8 mouse cellular contexts compared by ENCODE assay signal in the genomic region with DNA sequence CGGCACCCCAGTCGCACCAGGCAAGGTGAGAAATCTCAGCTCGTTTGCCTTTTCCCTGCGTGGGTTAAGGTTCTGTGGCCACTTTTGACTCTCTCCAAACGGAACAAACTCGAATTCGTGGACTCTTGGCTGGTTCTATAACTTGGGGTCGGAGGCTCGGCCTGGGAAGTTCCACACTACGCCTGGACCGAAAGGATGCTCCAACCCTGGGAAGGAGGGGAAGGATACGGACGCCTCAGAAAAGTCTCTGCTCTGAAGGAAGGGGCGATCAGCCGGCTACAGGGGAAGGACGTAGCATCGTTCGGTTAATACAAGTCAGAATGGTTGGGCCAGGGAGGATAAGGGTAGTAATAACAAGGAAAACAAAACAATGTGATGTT. TPM values are rescaled to one million over a fixed set of nuclear protein-coding genes. Genes with fewer than 3 reads are reported as not detected.
DNase-seq lines count a peak whose midpoint lies in the region; ATAC-seq lines count a peak whose summit lies in the region.

No protein-coding gene starts in this region.

- peak overlapping the region; percentile 59 for H3K9ac ChIP-seq in neural tube, embryonic 11.5 days (ENCODE audit: low read length)
- H3K9ac ChIP-seq in limb, embryonic 15.5 days = peak overlapping the region; percentile 72
- peak overlapping the region; percentile 63 for H3K9ac ChIP-seq in stomach, embryonic 14.5 days (replicated peaks; ENCODE audit: low read depth, low read length)

- H3K27ac ChIP-seq in neural tube, embryonic 11.5 days (ENCODE audit: low read depth, low read length) = peak overlapping the region; percentile 54
- H3K27ac ChIP-seq in forebrain, embryonic 10.5 days = peak overlapping the region; percentile 91
- H3K27ac ChIP-seq in limb, embryonic 15.5 days = peak overlapping the region; percentile 84
- H3K27ac ChIP-seq in stomach, embryonic 14.5 days (ENCODE audit: low read length) = peak overlapping the region; percentile 73; the same call in 1 of the 2 replicates

- peak; percentile 79 for ATAC-seq in neural tube, embryonic 11.5 days (ENCODE audit: insufficient read depth, low FRiP score, low TSS enrichment)
- peak; percentile 69 for ATAC-seq in limb, embryonic 15.5 days (ENCODE audit: insufficient number of reproducible peaks, low FRiP score, low TSS enrichment, low read depth)
- ATAC-seq in stomach, embryonic 14.5 days (ENCODE audit: insufficient number of reproducible peaks, insufficient read depth, low FRiP score, low read depth) = peak; percentile 62

- H3K4me3 ChIP-seq in neural tube, embryonic 11.5 days (ENCODE audit: low read depth, low read length) = peak overlapping the region; percentile 60
- H3K4me3 ChIP-seq in forebrain, embryonic 10.5 days = peak overlapping the region; percentile 75
- peak overlapping the region; percentile 70 for H3K4me3 ChIP-seq in limb, embryonic 15.5 days
- peak overlapping the region; percentile 68 for H3K4me3 ChIP-seq in stomach, embryonic 14.5 days (ENCODE audit: low read depth, low read length)

- H3K4me1 ChIP-seq in neural tube, embryonic 11.5 days (ENCODE audit: control insufficient read depth, insufficient read depth, low read length) = no peaks in the 10 kb centered on the region; the same call in 1 of the 2 replicates
- H3K4me1 ChIP-seq in forebrain, embryonic 10.5 days = peaks cover 20% of the 10 kb centered on the region
- H3K4me1 ChIP-seq in limb, embryonic 15.5 days = peaks cover 4% of the 10 kb centered on the region; the same call in 1 of the 2 replicates
- H3K4me1 ChIP-seq in stomach, embryonic 14.5 days (ENCODE audit: control insufficient read depth, insufficient read depth, low read length) = peaks cover 3% of the 10 kb centered on the region; the same call in 1 of the 2 replicates

- WGBS in neural tube, embryonic 11.5 days = 0% methylated on average over 18 of the region's 18 CpGs
- WGBS in forebrain, embryonic 10.5 days = 1% methylated on average over 18 of the region's 18 CpGs
- WGBS in limb, embryonic 15.5 days = 0% methylated on average over 18 of the region's 18 CpGs
- under 1% methylated on average over 18 of the region's 18 CpGs for WGBS in stomach, embryonic 14.5 days

- no peaks in the 10 kb centered on the region for H3K27me3 ChIP-seq in neural tube, embryonic 11.5 days (ENCODE audit: control insufficient read depth, insufficient read depth, low read length)
- no peaks in the 10 kb centered on the region for H3K27me3 ChIP-seq in forebrain, embryonic 10.5 days (ENCODE audit: poor library complexity, severe bottlenecking)
- H3K27me3 ChIP-seq in limb, embryonic 15.5 days = no peaks in the 10 kb centered on the region
- H3K27me3 ChIP-seq in stomach, embryonic 14.5 days (ENCODE audit: control insufficient read depth, insufficient read depth, low read length) = no peaks in the 10 kb centered on the region

- no peaks in the 10 kb centered on the region for H3K9me3 ChIP-seq in neural tube, embryonic 11.5 days (ENCODE audit: control insufficient read depth, low read length)
- H3K9me3 ChIP-seq in forebrain, embryonic 10.5 days = no peaks in the 10 kb centered on the region
- no peaks in the 10 kb centered on the region for H3K9me3 ChIP-seq in limb, embryonic 15.5 days
- no peaks in the 10 kb centered on the region for H3K9me3 ChIP-seq in stomach, embryonic 14.5 days (ENCODE audit: control insufficient read depth, low read depth, low read length)

- no peaks in the 10 kb centered on the region for H3K36me3 ChIP-seq in neural tube, embryonic 11.5 days (ENCODE audit: control insufficient read depth, insufficient read depth, low read length)
- peaks cover 3% of the 10 kb centered on the region for H3K36me3 ChIP-seq in forebrain, embryonic 10.5 days (replicated peaks)
- H3K36me3 ChIP-seq in limb, embryonic 15.5 days = no peaks in the 10 kb centered on the region
- no peaks in the 10 kb centered on the region for H3K36me3 ChIP-seq in stomach, embryonic 14.5 days (ENCODE audit: control insufficient read depth, insufficient read depth, low read length)

- no peak for DNase-seq in neural tube, embryonic 11.5 days (ENCODE audit: low spot score)
- DNase-seq in neural tube, embryonic 10.5 days (ENCODE audit: extremely low spot score, low spot score) = no peak
- no peak for DNase-seq in forebrain, embryonic 10.5 days (ENCODE audit: extremely low spot score, low spot score)
- DNase-seq in layer of hippocampus, adult 11-12 months (ENCODE audit: low spot score) = no peak
- no peak for DNase-seq in spleen, adult 18-20 months
- no peak for DNase-seq in adrenal gland, postnatal 25 days

- H3K4me2 ChIP-seq in neural tube, embryonic 11.5 days (ENCODE audit: low read depth) = peak overlapping the region; percentile 60
- H3K4me2 ChIP-seq in limb, embryonic 15.5 days = peak overlapping the region; percentile 59
- peak overlapping the region; percentile 68 for H3K4me2 ChIP-seq in stomach, embryonic 14.5 days (replicated peaks; ENCODE audit: low read depth, low read length)

RNA-seq across cellular contexts. Expression of a gene that starts 0.3 kb away (rescaled TPM):
- polyA plus RNA-seq in neural tube, embryonic 11.5 days (2014; fragmentation: Nextera tagmentation; extraction: Ambion mirVana) = 57.2 and 58.2 TPM in 2 replicates
- polyA plus RNA-seq in forebrain, embryonic 10.5 days (2016; fragmentation: Nextera tagmentation; extraction: Ambion mirVana) = 60.1 and 70.1 TPM in 2 replicates
- 27.2 and 30.4 TPM in 2 replicates for polyA plus RNA-seq in limb, embryonic 15.5 days (2015; fragmentation: Nextera tagmentation; extraction: Ambion mirVana)
- 35.7 and 38.6 TPM in 2 replicates for polyA plus RNA-seq in stomach, embryonic 14.5 days (2014; fragmentation: Nextera tagmentation; extraction: Ambion mirVana)
- total RNA-seq in adrenal gland, postnatal 25 days (2021) = 17.0 and 17.7 TPM in 2 replicates

RNA-seq across cellular contexts. Expression of a gene that starts 11.6 kb away (rescaled TPM):
- 97.4 and 99.0 TPM in 2 replicates for polyA plus RNA-seq in neural tube, embryonic 11.5 days (2014; fragmentation: Nextera tagmentation; extraction: Ambion mirVana)
- polyA plus RNA-seq in forebrain, embryonic 10.5 days (2016; fragmentation: Nextera tagmentation; extraction: Ambion mirVana) = 94.7 and 97.4 TPM in 2 replicates
- polyA plus RNA-seq in limb, embryonic 15.5 days (2015; fragmentation: Nextera tagmentation; extraction: Ambion mirVana) = 55.8 and 57.3 TPM in 2 replicates
- polyA plus RNA-seq in stomach, embryonic 14.5 days (2014; fragmentation: Nextera tagmentation; extraction: Ambion mirVana) = 64.6 and 66.7 TPM in 2 replicates
- total RNA-seq in adrenal gland, postnatal 25 days (2021) = 61.2 and 62.8 TPM in 2 replicates

RNA-seq across cellular contexts. Expression of a gene that starts 35.3 kb away (rescaled TPM):
- polyA plus RNA-seq in neural tube, embryonic 11.5 days (2014; fragmentation: Nextera tagmentation; extraction: Ambion mirVana) = 0.64 and 0.89 TPM in 2 replicates
- polyA plus RNA-seq in forebrain, embryonic 10.5 days (2016; fragmentation: Nextera tagmentation; extraction: Ambion mirVana) = 1.4 TPM in 2 replicates
- 0.60 and 0.66 TPM in 2 replicates for polyA plus RNA-seq in limb, embryonic 15.5 days (2015; fragmentation: Nextera tagmentation; extraction: Ambion mirVana)
- 1.1 and 1.4 TPM in 2 replicates for polyA plus RNA-seq in stomach, embryonic 14.5 days (2014; fragmentation: Nextera tagmentation; extraction: Ambion mirVana)
- total RNA-seq in adrenal gland, postnatal 25 days (2021) = not detected in 2 replicates

RNA-seq across cellular contexts. Expression of a gene that starts 58.0 kb away (rescaled TPM):
- polyA plus RNA-seq in neural tube, embryonic 11.5 days (2014; fragmentation: Nextera tagmentation; extraction: Ambion mirVana) = 25.8 and 29.5 TPM in 2 replicates
- polyA plus RNA-seq in forebrain, embryonic 10.5 days (2016; fragmentation: Nextera tagmentation; extraction: Ambion mirVana) = 25.4 and 26.3 TPM in 2 replicates
- 13.0 and 16.2 TPM in 2 replicates for polyA plus RNA-seq in limb, embryonic 15.5 days (2015; fragmentation: Nextera tagmentation; extraction: Ambion mirVana)
- polyA plus RNA-seq in stomach, embryonic 14.5 days (2014; fragmentation: Nextera tagmentation; extraction: Ambion mirVana) = 19.6 and 22.6 TPM in 2 replicates
- 10.5 and 11.9 TPM in 2 replicates for total RNA-seq in adrenal gland, postnatal 25 days (2021)

RNA-seq across cellular contexts. Expression of a gene that starts 58.3 kb away (rescaled TPM):
- polyA plus RNA-seq in neural tube, embryonic 11.5 days (2014; fragmentation: Nextera tagmentation; extraction: Ambion mirVana) = not detected in 2 replicates
- polyA plus RNA-seq in forebrain, embryonic 10.5 days (2016; fragmentation: Nextera tagmentation; extraction: Ambion mirVana) = not detected in 2 replicates
- not detected in 2 replicates for polyA plus RNA-seq in limb, embryonic 15.5 days (2015; fragmentation: Nextera tagmentation; extraction: Ambion mirVana)
- polyA plus RNA-seq in stomach, embryonic 14.5 days (2014; fragmentation: Nextera tagmentation; extraction: Ambion mirVana) = 0.88 TPM in 1 of 2 replicates, not detected in the other
- not detected in 2 replicates for total RNA-seq in adrenal gland, postnatal 25 days (2021)
